Mouse (Mus musculus): ENCODE results near the gene Fam47e. TPM values are rescaled to one million over a fixed set of nuclear protein-coding genes. Genes with fewer than 3 reads are reported as not detected.

The Fam47e gene
- not detected in 2 replicates for polyA plus RNA-seq (2012; rRNA removed; ENCODE audit: low replicate concordance)

GRCm38 (mm10) chr5:92554891-92555511, at the start of gene Fam47e:
TSS of gene Fam47e (plus strand) at chr5:92555069.

DNA sequence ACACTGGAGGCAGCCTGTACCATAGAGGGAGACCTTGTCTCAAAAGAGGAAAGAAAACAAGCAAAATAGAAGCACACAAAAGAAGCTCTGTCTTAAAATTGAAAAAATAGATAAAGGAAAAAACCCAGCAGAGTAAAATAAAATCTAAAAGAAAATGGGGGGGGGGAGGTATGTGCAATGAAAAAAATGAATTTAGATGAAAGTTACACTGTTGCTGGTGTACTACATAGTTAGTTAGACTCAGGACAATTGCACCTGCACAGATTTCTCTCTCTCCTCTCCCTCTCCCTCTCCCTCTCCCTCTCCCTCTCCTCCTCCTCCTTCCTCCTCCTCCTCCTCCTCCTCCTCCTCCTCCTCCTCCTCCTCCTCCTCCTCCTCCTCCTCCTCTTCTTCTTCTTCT, 48.1 kb upstream of the Fam47e start, which contains the start of gene Scarb2:
TSS of gene Scarb2 (minus strand) at position 101 of the 400 bp plus-strand sequence.

DNA sequence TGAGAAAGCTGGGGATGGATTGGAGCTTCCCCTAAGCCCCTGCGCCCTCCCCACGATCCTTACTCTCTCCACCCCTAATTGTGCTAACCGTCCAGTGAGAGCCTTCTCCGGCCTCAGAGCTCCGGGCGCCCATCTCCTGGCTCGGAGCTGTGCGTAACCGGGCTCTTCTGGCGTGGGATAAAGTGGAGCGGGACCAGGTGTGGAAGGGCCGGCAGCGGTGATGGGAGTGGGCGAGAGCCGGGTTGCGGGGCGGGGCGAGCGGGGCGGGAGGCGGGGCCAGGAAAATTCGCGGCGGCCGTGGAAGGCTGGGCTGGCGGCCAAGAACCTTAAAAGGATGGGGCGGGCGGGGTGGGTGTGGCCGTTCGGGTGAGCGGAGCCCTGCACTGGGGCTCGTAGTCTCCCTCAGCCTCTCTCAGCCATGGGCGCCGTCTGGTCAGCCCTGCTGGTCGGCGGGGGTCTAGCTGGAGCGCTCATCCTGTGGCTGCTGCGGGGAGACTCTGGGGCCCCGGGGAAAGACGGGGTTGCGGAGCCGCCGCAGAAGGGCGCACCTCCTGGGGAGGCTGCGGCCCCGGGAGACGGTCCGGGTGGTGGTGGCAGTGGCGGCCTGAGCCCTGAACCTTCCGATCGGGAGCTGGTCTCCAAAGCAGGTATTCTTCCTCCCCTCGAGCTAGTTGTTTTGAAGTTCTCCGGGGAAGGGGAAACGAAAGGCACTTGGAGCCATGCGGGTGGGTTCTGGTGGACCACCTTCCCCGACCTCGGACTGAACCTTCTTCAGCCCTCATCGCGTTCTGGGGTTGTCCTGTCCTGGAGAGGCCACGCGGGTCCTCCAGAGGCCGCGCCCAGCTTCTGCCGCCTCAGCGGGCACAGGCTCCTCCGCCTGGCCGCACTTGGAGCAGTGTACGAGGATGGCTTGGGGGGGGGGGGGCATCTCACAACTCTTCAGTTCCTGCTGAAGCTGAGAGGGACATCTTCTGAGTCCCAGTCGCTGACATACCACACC, 48.1 kb downstream of the Fam47e start, which contains the start of gene Stbd1:
TSS of gene Stbd1 (plus strand) at position 351 of the 1,000 bp plus-strand sequence.

Other genes with a start within 250 kb of the Fam47e start
- 9.1 and 12.4 TPM in 2 replicates for gene Sdad1, start 244.6 kb upstream of the Fam47e start, polyA plus RNA-seq (2012; rRNA removed; ENCODE audit: low replicate concordance)
- 54.6 and 78.7 TPM in 2 replicates for gene Cxcl9, start 227.0 kb upstream of the Fam47e start, polyA plus RNA-seq (2012; rRNA removed; ENCODE audit: low replicate concordance)
- gene Art3, start 223.2 kb upstream of the Fam47e start, polyA plus RNA-seq (2012; rRNA removed; ENCODE audit: low replicate concordance) = 41.7 and 96.6 TPM in 2 replicates
- 10.0 and 18.9 TPM in 2 replicates for gene Cxcl10, start 206.2 kb upstream of the Fam47e start, polyA plus RNA-seq (2012; rRNA removed; ENCODE audit: low replicate concordance)
- gene Nup54, start 119.8 kb upstream of the Fam47e start, polyA plus RNA-seq (2012; rRNA removed; ENCODE audit: low replicate concordance) = 10.5 and 16.5 TPM in 2 replicates
- 26.6 and 37.0 TPM in 2 replicates for gene Scarb2, start 48.2 kb upstream of the Fam47e start, polyA plus RNA-seq (2012; rRNA removed; ENCODE audit: low replicate concordance)
- gene Stbd1, start 48.0 kb downstream of the Fam47e start, polyA plus RNA-seq (2012; rRNA removed; ENCODE audit: low replicate concordance) = 1.8 and 6.1 TPM in 2 replicates
- 0.08 and 0.11 TPM in 2 replicates for gene Ccdc158, start 120.2 kb downstream of the Fam47e start, polyA plus RNA-seq (2012; rRNA removed; ENCODE audit: low replicate concordance)
- 10.1 and 16.5 TPM in 2 replicates for gene Shroom3, start 128.4 kb downstream of the Fam47e start, polyA plus RNA-seq (2012; rRNA removed; ENCODE audit: low replicate concordance)